Mouse (Mus musculus) left cerebral cortex, postnatal 25 days (tissue): ENCODE results near the gene Gnat1. TPM values are rescaled to one million over a fixed set of nuclear protein-coding genes. Genes with fewer than 3 reads are reported as not detected.

ENCODE experiments used
- DNase-seq, 2 experiments: peaks; one replicate each; pipeline ENCODE4 v3.0.0; 2022; ENCODE audit warnings: low spot score in 2 of 2, mixed read lengths in 1 of 2
- intact Hi-C: fragments of 180-260 bp; cut with DNase I; formaldehyde crosslinking; loops from one replicate; pipeline ENCODE4 v1.15.1; 2025
- total RNA-seq, 2 experiments: library from RNA; stranded (reverse); gene quantifications; 2 replicates each; pipeline ENCODE4 v1.2.3; 2021

The Gnat1 gene
- total RNA-seq, 2 experiments from 2014 or later = 0.18 to 0.21 TPM

- DNase-seq = no peak
- intact Hi-C loops = no loop called here
Measured at GRCm38 (mm10) chr9:107632478-107632877, 47.0 kb downstream of the Gnat1 start.

DNA sequence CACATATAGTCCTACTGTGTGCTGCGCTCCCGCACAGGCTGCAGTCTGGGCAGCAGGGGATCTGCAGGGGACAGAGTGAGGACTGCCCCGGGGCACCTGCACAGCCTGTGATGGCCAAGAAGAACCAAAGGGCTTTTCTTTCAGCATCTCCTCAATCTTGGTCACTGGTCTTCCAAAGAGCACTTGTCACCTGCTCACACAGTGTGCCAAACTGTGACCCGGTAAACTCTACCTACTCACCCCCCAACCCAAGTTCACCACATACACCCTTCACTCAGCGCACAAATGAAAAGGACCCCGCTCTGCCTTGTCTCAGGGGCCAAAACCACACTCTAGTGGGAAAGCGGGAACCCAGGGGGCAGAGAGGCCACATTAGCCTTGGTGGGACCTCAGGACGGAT, 47.7 kb downstream of the Gnat1 start:
- DNase-seq = no peak
- intact Hi-C loops = no loop called here

DNA sequence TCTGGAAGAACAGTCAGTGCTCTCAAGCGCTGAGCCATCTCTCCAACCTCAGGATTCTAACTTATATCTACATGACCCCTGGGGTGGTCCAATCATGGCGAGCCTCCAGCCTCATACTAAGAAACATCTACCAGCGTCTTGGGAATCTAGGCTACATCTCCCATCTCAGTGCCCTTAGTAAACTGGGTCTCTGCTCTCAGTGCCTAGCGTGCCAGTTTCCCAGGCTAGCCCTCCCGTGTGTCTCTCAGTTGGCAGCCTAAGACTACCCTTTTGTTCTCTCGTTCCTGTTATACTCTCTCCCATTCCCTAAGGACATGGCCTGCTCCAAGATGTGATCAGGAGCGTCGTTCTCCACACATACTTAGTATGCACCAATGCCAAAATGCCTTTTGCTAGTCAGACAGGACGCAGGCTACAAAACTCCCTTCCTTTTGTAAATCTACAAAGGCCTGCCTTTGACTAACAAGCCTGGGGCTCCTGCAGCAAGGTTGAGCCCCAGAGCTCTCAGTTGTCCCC, 48.1 kb downstream of the Gnat1 start:
- intact Hi-C loops = no loop called here
- no peak for DNase-seq

DNA sequence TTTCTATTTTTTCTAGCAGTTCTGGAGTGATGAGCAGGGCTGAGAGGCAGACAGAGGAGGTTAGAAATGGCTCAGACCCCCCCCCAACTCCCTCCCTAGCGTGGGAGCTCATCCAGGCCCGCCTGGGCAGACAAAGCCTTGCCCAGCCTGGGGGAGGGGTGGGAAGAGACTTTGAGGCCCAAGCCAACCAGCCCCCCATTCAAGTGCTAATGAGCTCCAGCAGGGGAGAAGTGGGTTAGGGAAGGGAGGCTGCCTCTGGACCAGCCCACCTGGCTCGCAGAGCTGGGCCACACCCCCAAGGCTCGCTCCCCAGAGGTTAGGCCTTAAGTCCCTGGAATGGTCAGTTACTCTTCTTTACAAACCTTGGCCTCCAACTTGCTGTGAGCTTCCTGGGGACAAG, 48.9 kb downstream of the Gnat1 start:
- peak in 1 of 2 experiments; percentile 57 for DNase-seq
- intact Hi-C loops = no loop called here

DNA sequence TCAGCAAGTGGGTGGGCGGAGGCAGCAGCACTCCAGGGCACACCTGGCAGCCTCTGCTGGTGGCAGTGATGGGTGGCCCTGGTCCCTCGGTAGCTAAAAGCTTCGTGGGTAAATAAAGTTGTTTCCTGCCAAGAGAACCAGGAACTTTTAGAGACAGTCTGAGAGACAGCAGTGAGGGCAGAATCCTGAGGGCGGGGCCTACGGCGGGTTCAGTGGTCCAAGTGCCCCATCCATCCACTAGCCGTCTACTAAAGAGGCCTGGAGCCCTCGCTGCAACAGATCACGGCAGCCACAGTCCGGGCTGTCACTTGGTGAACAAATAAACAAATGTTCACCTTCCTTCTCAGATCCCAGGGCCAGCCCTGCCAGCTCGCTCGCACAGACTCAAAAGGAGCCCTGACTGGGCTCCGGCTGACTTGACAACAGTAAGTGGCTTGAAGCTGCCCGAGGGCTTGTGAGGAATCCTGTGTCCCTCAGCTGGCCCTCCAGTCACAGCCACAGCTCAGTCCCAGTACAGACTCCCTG, 49.5 kb downstream of the Gnat1 start:
- DNase-seq = peak in 1 of 2 experiments; percentile 48
- intact Hi-C loops = no loop called here

DNA sequence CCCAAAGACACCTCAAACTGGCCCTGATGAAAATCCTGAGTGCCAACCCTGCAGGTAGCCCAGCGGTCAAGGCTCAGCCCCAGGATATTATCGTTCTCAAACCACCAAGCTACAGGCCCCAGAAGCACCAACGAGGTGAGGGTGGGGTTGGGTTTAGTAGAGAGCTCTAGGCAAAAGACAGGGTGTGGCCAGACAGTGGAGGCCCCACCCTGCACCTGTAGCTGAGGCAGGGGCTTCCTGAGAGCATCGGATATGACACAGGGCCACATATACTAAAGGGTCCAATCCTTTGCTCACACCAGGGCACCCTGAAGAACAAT, 50.1 kb downstream of the Gnat1 start:
- DNase-seq = no peak
- intact Hi-C loops = no loop called here

DNA sequence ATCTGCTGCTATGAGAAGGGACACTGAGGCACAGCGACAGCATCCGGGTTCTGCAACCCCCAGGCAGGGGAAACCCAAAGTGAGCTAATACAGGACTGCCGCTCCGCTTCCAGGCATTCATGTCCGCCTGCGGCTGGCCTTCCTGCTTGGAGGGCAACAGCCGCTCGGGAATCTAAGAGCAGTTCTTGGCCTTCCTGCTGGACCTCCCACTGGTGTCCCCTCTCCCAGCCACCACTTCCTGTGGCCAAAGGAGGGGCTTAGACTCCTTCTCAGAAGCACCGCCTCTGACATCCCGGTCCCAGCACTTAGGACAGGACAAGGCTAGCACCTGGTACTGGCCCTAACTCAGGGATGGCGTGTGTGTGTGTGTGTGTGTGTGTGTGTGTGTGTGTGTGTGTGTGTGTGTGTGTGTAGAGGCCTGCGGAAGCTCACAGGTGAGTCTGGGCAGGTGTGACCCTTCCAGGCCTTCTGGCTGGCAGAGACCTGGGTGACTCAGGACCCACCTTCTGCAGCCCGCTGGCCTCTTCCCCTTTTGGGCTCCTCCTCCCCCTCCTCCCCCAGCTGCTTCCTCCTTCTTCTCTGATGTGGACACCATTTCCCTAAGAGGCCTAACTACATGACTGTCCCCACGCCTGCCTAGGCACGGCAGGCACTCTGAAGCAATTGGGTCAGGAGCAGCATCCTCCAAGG, 50.6 kb downstream of the Gnat1 start:
- intact Hi-C loops = no loop called here

DNA sequence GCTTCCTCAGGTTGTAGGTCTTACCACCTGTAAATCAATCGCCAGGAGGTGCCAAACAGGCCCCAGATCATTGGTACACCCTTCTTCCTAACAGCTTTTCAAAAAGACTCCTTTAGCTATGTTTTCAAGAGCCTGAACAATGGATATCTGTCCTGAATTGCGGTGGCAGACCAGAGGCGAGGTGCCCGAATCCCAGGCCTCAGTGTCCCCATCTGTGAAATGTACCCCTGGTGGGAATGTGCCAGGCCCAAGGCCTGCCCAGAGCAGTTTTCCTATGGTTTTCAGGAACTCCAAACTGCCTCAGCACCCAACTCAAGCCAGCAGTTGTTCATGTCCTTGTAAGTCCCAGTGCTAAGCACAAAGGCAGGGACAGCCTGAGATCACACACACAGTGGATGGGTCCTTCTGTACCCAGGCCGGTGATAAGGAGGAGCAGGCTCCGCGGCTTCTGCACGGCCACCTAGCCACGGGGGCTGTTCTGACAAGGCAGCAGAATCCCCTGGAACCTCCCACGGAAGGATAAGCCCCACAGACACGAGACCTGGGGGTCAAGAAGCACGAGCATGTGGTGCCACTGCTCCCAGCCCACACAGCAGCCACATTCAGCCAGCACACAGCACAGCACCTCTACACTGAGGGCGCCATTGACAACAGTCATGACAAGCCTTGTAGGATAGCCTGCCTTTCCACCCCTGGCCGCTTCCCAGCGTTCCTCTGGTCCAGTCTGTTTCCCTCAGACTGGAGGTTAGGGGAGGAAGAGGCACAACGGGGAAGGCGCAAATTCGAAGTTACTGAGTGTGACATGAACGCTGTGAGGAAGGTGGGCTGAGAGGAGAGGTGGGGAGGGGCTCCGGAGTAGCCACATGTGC, 51.9 kb downstream of the Gnat1 start:
- intact Hi-C loops = no loop called here

More for the DNA sequence above, 50.6 kb downstream of the Gnat1 start:
- no peak for DNase-seq

DNA sequence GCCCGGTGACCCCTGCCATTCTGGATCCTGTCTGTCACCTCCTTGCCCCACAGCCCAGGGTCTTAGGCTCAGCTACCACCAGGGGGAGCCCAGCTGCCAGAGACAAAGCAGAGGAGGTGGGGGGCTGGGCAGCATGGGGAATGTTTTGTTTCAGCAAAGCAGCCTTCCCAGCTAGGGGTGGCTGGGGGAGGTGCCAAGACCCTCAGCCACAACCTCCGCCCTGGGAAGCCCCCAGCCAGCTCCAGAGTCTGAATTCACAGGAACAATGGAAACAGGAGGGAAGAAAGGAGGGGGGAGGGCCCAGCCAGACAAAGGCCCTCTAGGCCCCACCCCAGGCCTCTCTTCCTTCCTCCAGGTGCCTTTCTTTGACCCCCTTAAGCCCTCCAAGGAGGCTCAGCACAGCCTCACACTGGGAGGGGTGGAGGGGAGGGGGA, 52.7 kb downstream of the Gnat1 start:
- DNase-seq = peak; percentile 67 to 74
- intact Hi-C loops = loop anchor here (1.0 kb wide), 1 partner anchor 17 kb away; no protein-coding TSS in a partner anchor

More for the DNA sequence above, 51.9 kb downstream of the Gnat1 start:
- no peak for DNase-seq

GRCm38 (mm10) chr9:107626158-107626843, 53.2 kb downstream of the Gnat1 start:
- no peak for DNase-seq

GRCm38 (mm10) chr9:107625351-107626128, 54.0 kb downstream of the Gnat1 start:
- DNase-seq = no peak
- intact Hi-C loops = loop anchor here (1.0 kb wide), 1 partner anchor 19 kb away; no protein-coding TSS in a partner anchor

More at GRCm38 (mm10) chr9:107626158-107626843, 53.2 kb downstream of the Gnat1 start:
- intact Hi-C loops = loop anchor here (1.0 kb wide), 1 partner anchor 18 kb away; no protein-coding TSS in a partner anchor

DNA sequence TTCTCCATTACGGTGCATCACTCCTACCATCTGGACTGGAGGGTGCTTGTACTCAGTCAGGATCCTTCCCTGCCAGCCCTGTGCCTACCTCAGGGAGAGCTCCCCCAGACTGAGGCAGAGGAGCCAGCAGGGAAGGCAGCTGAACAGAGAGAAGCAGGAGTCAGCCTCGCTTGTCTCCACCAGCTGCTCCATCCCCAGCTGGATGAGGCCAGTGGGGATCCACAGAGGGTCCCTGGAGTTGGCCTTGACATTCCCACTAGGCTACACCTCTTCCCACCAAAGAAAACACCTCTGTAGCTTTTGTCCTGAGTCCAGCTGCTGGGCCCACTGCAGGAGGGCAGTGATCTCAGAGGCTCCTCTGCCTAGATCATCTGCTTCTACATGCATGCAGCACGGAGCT, 54.6 kb downstream of the Gnat1 start:
- DNase-seq = no peak
- intact Hi-C loops = no loop called here

DNA sequence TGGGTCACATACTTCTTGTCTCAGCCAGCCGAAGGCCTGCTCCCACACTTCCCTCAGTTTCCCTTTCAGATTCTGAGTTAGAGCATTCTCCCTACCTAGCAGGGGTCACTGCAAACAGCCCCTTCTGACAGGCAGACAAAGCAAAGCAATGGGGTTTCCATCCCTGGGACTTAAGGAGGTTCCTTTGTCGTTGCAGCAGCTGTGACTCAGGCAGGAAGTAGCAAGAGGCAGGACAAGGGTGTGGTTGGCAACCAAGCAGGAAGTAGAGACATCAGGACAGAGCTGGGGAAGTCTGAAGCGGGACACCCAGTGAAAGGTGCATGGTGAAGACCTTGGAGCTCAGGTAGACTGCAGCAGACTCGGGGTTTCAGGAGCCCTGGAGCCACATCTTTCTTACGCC, 55.0 kb downstream of the Gnat1 start:
- no peak for DNase-seq
- intact Hi-C loops = no loop called here

Other genes starting within 250 kb of the Gnat1 start
- gene Tmem115, start 145.8 kb downstream of the Gnat1 start, total RNA-seq = 10 to 100 TPM; 33.3 to 36.5 TPM
- gene Cyb561d2, start 137.5 kb downstream of the Gnat1 start, total RNA-seq = 10 to 100 TPM; 16.2 to 17.4 TPM
- gene Nprl2, start 137.5 kb downstream of the Gnat1 start, total RNA-seq = 10 to 100 TPM; 40.4 to 41.7 TPM
- 1 to 10 TPM; 4.0 to 5.6 TPM for gene Zmynd10, start 132.4 kb downstream of the Gnat1 start, total RNA-seq
- gene Rassf1, start 128.2 kb downstream of the Gnat1 start, total RNA-seq = 10 to 100 TPM; 14.3 to 17.4 TPM
- 10 to 100 TPM; 86.5 to 94.7 TPM for gene Tusc2, start 116.5 kb downstream of the Gnat1 start, total RNA-seq
- gene Hyal2, start 111.8 kb downstream of the Gnat1 start, total RNA-seq = 10 to 100 TPM in 1 of 2 experiments, 1 to 10 TPM in 1; 9.3 to 10.1 TPM
- gene Hyal1, start 102.8 kb downstream of the Gnat1 start, total RNA-seq = 1 to 10 TPM; 5.0 to 7.4 TPM
- 10 to 100 TPM; 10.8 to 11.3 TPM for gene Naa80, start 100.8 kb downstream of the Gnat1 start, total RNA-seq
- gene Hyal3, start 98.9 kb downstream of the Gnat1 start, total RNA-seq = 1 to 10 TPM in 1 of 2 experiments, under 1 TPM in 1; 0.96 to 1.1 TPM
- 10 to 100 TPM; 11.1 to 13.3 TPM for gene Ifrd2, start 92.1 kb downstream of the Gnat1 start, total RNA-seq
- gene Sema3b, start 70.5 kb downstream of the Gnat1 start, total RNA-seq = 1 to 10 TPM; 3.4 to 3.5 TPM
- 100 to 1,000 TPM; 214 to 221 TPM for gene Gnai2, start 44.3 kb downstream of the Gnat1 start, total RNA-seq
- 10 to 100 TPM; 69.9 to 81.4 TPM for gene Slc38a3, start 10.2 kb downstream of the Gnat1 start, total RNA-seq
- gene Sema3f, start 30.8 kb upstream of the Gnat1 start, total RNA-seq = 10 to 100 TPM; 16.6 to 17.8 TPM
- gene Rbm5, start 91.3 kb upstream of the Gnat1 start, total RNA-seq = 100 to 1,000 TPM; 122 to 155 TPM
- 10 to 100 TPM; 57.0 to 65.0 TPM for gene Rbm6, start 193.5 kb upstream of the Gnat1 start, total RNA-seq
- gene Mon1a, start 208.4 kb upstream of the Gnat1 start, total RNA-seq = 10 to 100 TPM; 22.2 to 25.4 TPM
- gene Mst1r, start 227.2 kb upstream of the Gnat1 start, total RNA-seq = 1 to 10 TPM in 1 of 2 experiments, under 1 TPM in 1; 0.69 to 1.3 TPM
- gene Actl11, start 248.8 kb upstream of the Gnat1 start, total RNA-seq = not detected